Mouse (Mus musculus): ENCODE measurements around the gene Dnaic2. TPM values are rescaled to one million over a fixed set of nuclear protein-coding genes. Genes with fewer than 3 reads are reported as not detected.

The Dnaic2 gene
- polyA plus RNA-seq, 1 experiment from 2014 or later: 1.9 TPM

DNA sequence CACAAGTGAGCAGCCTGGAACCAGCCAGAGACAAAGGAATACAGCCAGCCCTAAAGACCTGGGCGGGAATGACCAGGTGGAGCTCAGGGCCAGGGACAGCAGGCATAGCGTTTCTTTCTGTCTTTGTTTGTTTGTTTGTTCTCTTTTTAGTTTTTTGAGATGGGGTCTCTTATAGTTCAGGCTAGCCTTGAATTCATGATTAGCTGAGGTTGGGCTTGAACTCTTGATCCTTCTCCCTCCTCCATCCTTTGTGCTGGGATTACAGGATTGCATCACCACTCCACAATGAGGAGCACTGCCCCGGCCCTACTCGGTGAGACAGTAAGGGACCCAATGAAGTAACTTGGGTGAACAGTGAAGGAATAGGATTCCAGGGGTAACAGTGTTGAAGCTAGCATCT, 67.5 kb downstream of the Dnaic2 start:
- no peak for DNase-seq
- no peaks in the 10 kb centered on the region for H3K9me3 ChIP-seq (ENCODE audit: control insufficient read depth, low read length)
- peak overlapping the region; percentile 35 for H3K4me3 ChIP-seq (replicated peaks; ENCODE audit: low read depth, low read length)
- H3K27ac ChIP-seq (replicated peaks; ENCODE audit: low read depth, low read length): peak overlapping the region; percentile 95
- peak overlapping the region; percentile 41; the same call in 1 of the 2 replicates for H3K9ac ChIP-seq (replicated peaks; ENCODE audit: low read length)
- 10% methylated on average over 4 of the region's 4 CpGs for WGBS
- H3K4me1 ChIP-seq (ENCODE audit: control insufficient read depth, insufficient read depth, low read length): peaks cover 53% of the 10 kb centered on the region
- H3K27me3 ChIP-seq (ENCODE audit: control insufficient read depth, insufficient read depth, low read length): peaks cover 9% of the 10 kb centered on the region
- no peaks in the 10 kb centered on the region for H3K36me3 ChIP-seq (ENCODE audit: control insufficient read depth, insufficient read depth, low read length)
- peak overlapping the region; percentile 94 for H3K4me2 ChIP-seq (ENCODE audit: low read length)
- peak; percentile 12 for ATAC-seq (ENCODE audit: low FRiP score, low TSS enrichment)

- WGBS: 1% methylated on average over 7 of the region's 7 CpGs
- ATAC-seq (ENCODE audit: low FRiP score, low TSS enrichment): peak; percentile 80
- no peaks in the 10 kb centered on the region for H3K9me3 ChIP-seq (ENCODE audit: control insufficient read depth, low read length)
- H3K27me3 ChIP-seq (ENCODE audit: control insufficient read depth, insufficient read depth, low read length): peaks cover 5% of the 10 kb centered on the region
- H3K4me1 ChIP-seq (ENCODE audit: control insufficient read depth, insufficient read depth, low read length): peaks cover 53% of the 10 kb centered on the region
- H3K4me3 ChIP-seq (replicated peaks; ENCODE audit: low read depth, low read length): peak overlapping the region; percentile 35
- H3K4me2 ChIP-seq (ENCODE audit: low read length): peak overlapping the region; percentile 94
- H3K36me3 ChIP-seq (ENCODE audit: control insufficient read depth, insufficient read depth, low read length): no peaks in the 10 kb centered on the region
- DNase-seq: peak; percentile 90
- peak overlapping the region; percentile 95 for H3K27ac ChIP-seq (replicated peaks; ENCODE audit: low read depth, low read length)
- peak overlapping the region; percentile 41 for H3K9ac ChIP-seq (replicated peaks; ENCODE audit: low read length)
Observed at GRCm38 (mm10) chr11:114795231-114795746, 68.1 kb downstream of the Dnaic2 start.

GRCm38 (mm10) chr11:114795848-114796322, 68.7 kb downstream of the Dnaic2 start, which contains the start of gene Btbd17:
Btbd17 (minus strand) TSS chr11:114795945.
- H3K9ac ChIP-seq (replicated peaks; ENCODE audit: low read length): peak within 1 kb of the TSS; percentile 41
- peak within 1 kb of the TSS; percentile 95 for H3K27ac ChIP-seq (replicated peaks; ENCODE audit: low read depth, low read length)
- H3K4me2 ChIP-seq (ENCODE audit: low read length): peak within 1 kb of the TSS; percentile 94
- peak within 1 kb of the TSS; percentile 35 for H3K4me3 ChIP-seq (replicated peaks; ENCODE audit: low read depth, low read length)
- H3K36me3 ChIP-seq (ENCODE audit: control insufficient read depth, insufficient read depth, low read length): no peaks in the 10 kb centered on the region
- no peaks in the 10 kb centered on the region for H3K9me3 ChIP-seq (ENCODE audit: control insufficient read depth, low read length)
- peaks cover 5% of the 10 kb centered on the region; the same call in 1 of the 2 replicates for H3K27me3 ChIP-seq (ENCODE audit: control insufficient read depth, insufficient read depth, low read length)
- DNase-seq (peak; percentile 89), ATAC-seq (ENCODE audit: low FRiP score, low TSS enrichment) (peak; percentile 87)
- WGBS: 1% methylated on average over 4 of the region's 4 CpGs
- H3K4me1 ChIP-seq (ENCODE audit: control insufficient read depth, insufficient read depth, low read length): peaks cover 53% of the 10 kb centered on the region

GRCm38 (mm10) chr11:114797176-114797575, 70.0 kb downstream of the Dnaic2 start:
- peak overlapping the region; percentile 95; the same call in 1 of the 2 replicates for H3K27ac ChIP-seq (replicated peaks; ENCODE audit: low read depth, low read length)
- WGBS: 86% methylated on average over 7 of the region's 7 CpGs
- no peaks in the 10 kb centered on the region for H3K9me3 ChIP-seq (ENCODE audit: control insufficient read depth, low read length)
- H3K9ac ChIP-seq (replicated peaks; ENCODE audit: low read length): no peak overlapping the region
- H3K4me2 ChIP-seq (ENCODE audit: low read length): no peak overlapping the region
- DNase-seq (no peak), ATAC-seq (ENCODE audit: low FRiP score, low TSS enrichment) (no peak)
- H3K4me3 ChIP-seq (replicated peaks; ENCODE audit: low read depth, low read length): no peak overlapping the region
- no peaks in the 10 kb centered on the region for H3K36me3 ChIP-seq (ENCODE audit: control insufficient read depth, insufficient read depth, low read length)
- H3K27me3 ChIP-seq (ENCODE audit: control insufficient read depth, insufficient read depth, low read length): no peaks in the 10 kb centered on the region
- H3K4me1 ChIP-seq (ENCODE audit: control insufficient read depth, insufficient read depth, low read length): peaks cover 42% of the 10 kb centered on the region

DNA sequence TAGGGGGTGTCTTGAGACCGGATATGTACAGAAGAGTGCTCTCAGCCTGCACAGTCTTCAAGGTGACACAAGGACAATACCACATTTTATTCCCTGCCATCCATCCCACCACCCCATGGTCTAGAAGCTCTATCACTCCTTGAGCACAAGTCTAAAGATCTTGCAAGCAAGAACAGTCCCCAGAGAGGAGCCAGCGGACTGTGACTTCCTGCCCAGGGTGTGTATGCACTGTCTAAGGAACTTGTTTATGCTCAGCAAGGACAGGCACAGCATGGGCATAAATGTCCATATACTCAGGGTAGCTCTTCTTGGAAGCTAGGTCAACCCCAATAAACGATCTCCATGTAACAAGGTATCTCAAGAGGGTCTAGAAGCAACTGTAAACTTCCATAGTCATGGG, 70.8 kb downstream of the Dnaic2 start:
- H3K27me3 ChIP-seq (ENCODE audit: control insufficient read depth, insufficient read depth, low read length): no peaks in the 10 kb centered on the region
- H3K9ac ChIP-seq (replicated peaks; ENCODE audit: low read length): no peak overlapping the region
- ATAC-seq (ENCODE audit: low FRiP score, low TSS enrichment) (no peak), DNase-seq (no peak)
- no peak overlapping the region for H3K27ac ChIP-seq (replicated peaks; ENCODE audit: low read depth, low read length)
- H3K4me1 ChIP-seq (ENCODE audit: control insufficient read depth, insufficient read depth, low read length): peaks cover 37% of the 10 kb centered on the region
- no peak overlapping the region for H3K4me2 ChIP-seq (ENCODE audit: low read length)
- WGBS: 96% methylated on average over 3 of the region's 3 CpGs
- no peak overlapping the region for H3K4me3 ChIP-seq (replicated peaks; ENCODE audit: low read depth, low read length)
- no peaks in the 10 kb centered on the region for H3K9me3 ChIP-seq (ENCODE audit: control insufficient read depth, low read length)
- H3K36me3 ChIP-seq (ENCODE audit: control insufficient read depth, insufficient read depth, low read length): no peaks in the 10 kb centered on the region

- H3K9me3 ChIP-seq (ENCODE audit: control insufficient read depth, low read length): no peaks in the 10 kb centered on the region
- H3K36me3 ChIP-seq (ENCODE audit: control insufficient read depth, insufficient read depth, low read length): no peaks in the 10 kb centered on the region
- no peak within 1 kb of the TSS for H3K27ac ChIP-seq (replicated peaks; ENCODE audit: low read depth, low read length)
- no peak within 1 kb of the TSS for H3K4me3 ChIP-seq (replicated peaks; ENCODE audit: low read depth, low read length)
- 96% methylated on average over 3 of the region's 3 CpGs for WGBS
- no peak within 1 kb of the TSS for H3K9ac ChIP-seq (replicated peaks; ENCODE audit: low read length)
- DNase-seq: no peak
- H3K27me3 ChIP-seq (ENCODE audit: control insufficient read depth, insufficient read depth, low read length): no peaks in the 10 kb centered on the region
- H3K4me1 ChIP-seq (ENCODE audit: control insufficient read depth, insufficient read depth, low read length): peaks cover 36% of the 10 kb centered on the region
- no peak for ATAC-seq (ENCODE audit: low FRiP score, low TSS enrichment)
- H3K4me2 ChIP-seq (ENCODE audit: low read length): no peak within 1 kb of the TSS
Observed at GRCm38 (mm10) chr11:114798624-114799023, 71.4 kb downstream of the Dnaic2 start, which contains the start of gene Gpr142. Gpr142 (plus strand) TSS chr11:114798924.

DNA sequence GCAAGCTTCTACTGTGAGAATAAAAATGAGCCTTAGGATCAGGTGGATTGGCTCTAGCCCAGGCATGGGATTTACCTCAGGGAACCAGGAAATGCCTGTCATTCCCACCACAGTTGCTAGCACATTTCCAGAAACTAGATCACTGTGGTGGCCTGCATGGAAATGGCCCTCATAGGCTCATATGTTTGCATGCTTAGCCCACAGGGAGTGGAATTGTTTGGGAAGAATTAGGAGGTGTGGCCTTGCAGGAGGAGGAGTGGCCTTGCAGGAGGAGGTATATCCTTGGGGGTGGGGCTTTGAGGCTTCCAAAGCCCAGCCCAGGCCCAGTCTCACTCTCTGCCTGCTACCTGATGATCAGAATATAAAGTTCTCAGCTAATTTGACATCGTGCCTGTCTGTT, 74.7 kb downstream of the Dnaic2 start:
- DNase-seq: no peak
- Histone ChIP-seq H3K36me3 (ENCODE audit: control insufficient read depth, insufficient read depth, low read length) (no peaks in the 10 kb centered on the region), H3K27ac (replicated peaks; ENCODE audit: low read depth, low read length) (no peak overlapping the region), H3K4me2 (ENCODE audit: low read length) (no peak overlapping the region), H3K4me1 (ENCODE audit: control insufficient read depth, insufficient read depth, low read length) (peaks cover 14% of the 10 kb centered on the region; the same call in 1 of the 2 replicates), H3K9me3 (ENCODE audit: control insufficient read depth, low read length) (no peaks in the 10 kb centered on the region), H3K4me3 (replicated peaks; ENCODE audit: low read depth, low read length) (no peak overlapping the region), H3K9ac (replicated peaks; ENCODE audit: low read length) (no peak overlapping the region), H3K27me3 (ENCODE audit: control insufficient read depth, insufficient read depth, low read length) (no peaks in the 10 kb centered on the region)
- 80% methylated on average over 1 of the region's 1 CpGs for WGBS
- ATAC-seq (ENCODE audit: low FRiP score, low TSS enrichment): no peak

- WGBS: 71% methylated on average over 15 of the region's 15 CpGs
- no peak for ATAC-seq (ENCODE audit: low FRiP score, low TSS enrichment)
- peaks cover 15% of the 10 kb centered on the region; the same call in 1 of the 2 replicates for H3K4me1 ChIP-seq (ENCODE audit: control insufficient read depth, insufficient read depth, low read length)
- H3K27me3 ChIP-seq (ENCODE audit: control insufficient read depth, insufficient read depth, low read length): no peaks in the 10 kb centered on the region
- H3K4me2 ChIP-seq (ENCODE audit: low read length): no peak overlapping the region
- H3K4me3 ChIP-seq (replicated peaks; ENCODE audit: low read depth, low read length): no peak overlapping the region
- no peak overlapping the region for H3K27ac ChIP-seq (replicated peaks; ENCODE audit: low read depth, low read length)
- no peaks in the 10 kb centered on the region for H3K9me3 ChIP-seq (ENCODE audit: control insufficient read depth, low read length)
- no peak for DNase-seq
- no peaks in the 10 kb centered on the region for H3K36me3 ChIP-seq (ENCODE audit: control insufficient read depth, insufficient read depth, low read length)
- H3K9ac ChIP-seq (replicated peaks; ENCODE audit: low read length): no peak overlapping the region; the same call in 1 of the 2 replicates
Observed at GRCm38 (mm10) chr11:114802540-114803267, 75.5 kb downstream of the Dnaic2 start.

Measured in midbrain, embryonic 14.5 days (tissue).